Mouse (Mus musculus) megakaryocyte progenitor cell, adult 5-6 weeks (primary cell): ENCODE measurements at regions not wholly inside any gene's neighbourhood (a gene's known extent, or its start where the extent isn't known, plus 50 kb on each side); places are given as distances from the start of the nearest gene placed in this dataset.
A peak's percentile ranks its signal among the peaks of the same experiment; 100 is the strongest.

Source experiments
- ATAC-seq: replicated peaks from 2 replicates; pipeline ENCODE4 v1.8.0; 2016; ENCODE audit warnings: mild to moderate bottlenecking, moderate TSS enrichment, inconsistent platforms; ENCODE audit not compliant: poor library complexity

- no peak for ATAC-seq
Observed at GRCm38 (mm10) chr8:35121084-35121483, 644.5 kb upstream of the Gm19410 start.

- ATAC-seq = peak; percentile 91
Observed at GRCm38 (mm10) chr8:35123196-35123621, 642.4 kb upstream of the Gm19410 start.

- peak; percentile 60 for ATAC-seq
Observed at GRCm38 (mm10) chr8:35125179-35125578, 640.4 kb upstream of the Gm19410 start.

GRCm38 (mm10) chr8:35132281-35132680 lies 633.3 kb upstream of the Gm19410 start:
- no peak for ATAC-seq

- peak; percentile 94 for ATAC-seq
Observed at GRCm38 (mm10) chr8:35135630-35136029, 630.0 kb upstream of the Gm19410 start.

- peak; percentile 70 for ATAC-seq
Observed at GRCm38 (mm10) chr8:35136643-35137042, 628.9 kb upstream of the Gm19410 start.

GRCm38 (mm10) chr8:35140775-35141174 lies 624.8 kb upstream of the Gm19410 start:
- ATAC-seq = no peak

- no peak for ATAC-seq
Observed at GRCm38 (mm10) chr8:35143018-35143656, 622.5 kb upstream of the Gm19410 start.

GRCm38 (mm10) chr8:35143684-35144083 lies 621.9 kb upstream of the Gm19410 start:
- no peak for ATAC-seq

GRCm38 (mm10) chr8:35144401-35144800 lies 621.2 kb upstream of the Gm19410 start:
- no peak for ATAC-seq

GRCm38 (mm10) chr8:35147481-35147880 lies 618.1 kb upstream of the Gm19410 start:
- no peak for ATAC-seq

- ATAC-seq = no peak
Observed at GRCm38 (mm10) chr8:35147967-35148366, 617.6 kb upstream of the Gm19410 start.

GRCm38 (mm10) chr8:35152585-35152984 lies 613.0 kb upstream of the Gm19410 start:
- no peak for ATAC-seq

GRCm38 (mm10) chr8:35156272-35156671 lies 609.3 kb upstream of the Gm19410 start:
- no peak for ATAC-seq

- no peak for ATAC-seq
Observed at GRCm38 (mm10) chr8:35157711-35158110, 607.9 kb upstream of the Gm19410 start.

- peak; percentile 75 for ATAC-seq
Observed at GRCm38 (mm10) chr8:35159329-35159728, 606.3 kb upstream of the Gm19410 start.

- ATAC-seq = no peak
Observed at GRCm38 (mm10) chr8:35160230-35160629, 605.4 kb upstream of the Gm19410 start.

GRCm38 (mm10) chr8:35162166-35162565 lies 603.4 kb upstream of the Gm19410 start:
- ATAC-seq = 0 out of 2 replicates have a peak, but pooled peaks have one; percentile 44

GRCm38 (mm10) chr8:35166611-35167010 lies 599.0 kb upstream of the Gm19410 start:
- no peak for ATAC-seq

- no peak for ATAC-seq
Observed at GRCm38 (mm10) chr8:35171536-35172310, 593.9 kb upstream of the Gm19410 start.

- ATAC-seq = no peak
Observed at GRCm38 (mm10) chr8:35177314-35177713, 588.3 kb upstream of the Gm19410 start.

- no peak for ATAC-seq
Observed at GRCm38 (mm10) chr8:35180075-35180474, 585.5 kb upstream of the Gm19410 start.
